Mouse (Mus musculus) intestine, embryonic 14.5 days (tissue): ENCODE measurements around the gene Rrp8. TPM values are rescaled to one million over a fixed set of nuclear protein-coding genes. Genes with fewer than 3 reads are reported as not detected.
A peak's percentile ranks its signal among the peaks of the same experiment; 100 is the strongest.

Source experiments
- ATAC-seq: fragments of 200-750 bp; cut with Nextera tagmentation; replicated peaks from 2 replicates; pipeline ENCODE4 v1.8.0; 2017; ENCODE audit warnings: low read depth, moderate number of reproducible peaks, moderate TSS enrichment, moderate library complexity; ENCODE audit not compliant: low FRiP score, low TSS enrichment
- DNase-seq: peaks from one replicate; pipeline ENCODE4 v3.0.0-alpha.2; 2018; ENCODE audit warnings: low spot score
- H3K27ac ChIP-seq: fragments of 300-500 bp; sonication (generic); 2 replicates; pipeline ENCODE4 v1.5.1; 2014; ENCODE audit warnings: low read depth, mild to moderate bottlenecking, control low read depth
- H3K27me3 ChIP-seq: fragments of 300-500 bp; sonication (generic); replicated peaks from 2 replicates; pipeline ENCODE4 v1.6.1; 2014; ENCODE audit warnings: low read length, control low read depth; ENCODE audit not compliant: control insufficient read depth, insufficient read depth
- H3K36me3 ChIP-seq: fragments of 300-500 bp; sonication (generic); 2 replicates; pipeline ENCODE4 v1.6.1; 2014; ENCODE audit warnings: low read length, control low read depth; ENCODE audit not compliant: control insufficient read depth, insufficient read depth
- H3K4me1 ChIP-seq: fragments of 300-500 bp; sonication (generic); replicated peaks from 2 replicates; pipeline ENCODE4 v1.6.1; 2014; ENCODE audit warnings: low read length, control low read depth, mixed read lengths; ENCODE audit not compliant: control insufficient read depth, insufficient read depth
- H3K4me2 ChIP-seq: fragments of 300-500 bp; sonication (generic); 2 replicates; pipeline ENCODE4 v1.6.1; 2014; ENCODE audit warnings: low read length
- H3K4me3 ChIP-seq: fragments of 300-500 bp; sonication (generic); 2 replicates; pipeline ENCODE4 v1.5.1; 2014; ENCODE audit warnings: low read depth, low read length, control low read depth, mixed read lengths
- H3K9ac ChIP-seq: fragments of 300-500 bp; sonication (generic); 2 replicates; pipeline ENCODE4 v1.6.1; 2014; ENCODE audit warnings: mild to moderate bottlenecking, low read length
- H3K9me3 ChIP-seq: fragments of 300-500 bp; sonication (generic); 2 replicates; pipeline ENCODE4 v1.6.1; 2016; ENCODE audit warnings: low read length, control low read depth; ENCODE audit not compliant: control insufficient read depth
- WGBS: fragments of 180-500 bp; shearing (Covaris S2); extraction: QIAGEN DNeasy Blood & Tissue Kit; methylation state at CpG from one replicate; pipeline ENCODE4 v1.1.7; 2014; 5-methylcytosine and 5-hydroxymethylcytosine counted together
- polyA plus RNA-seq: library from polyadenylated mRNA; unstranded; fragments of >200 nt; fragmentation: Nextera tagmentation; extraction: Ambion mirVana; gene quantifications from 2 replicates; pipeline ENCODE4 v1.2.1, GENCODE M21; 2014

The Rrp8 gene
- polyA plus RNA-seq, 1 experiment from 2014 or later = 41.8 TPM

GRCm38 (mm10) chr7:105703816-105704215 lies 33.4 kb downstream of the Rrp8 start:
- Histone ChIP-seq H3K4me3 (no peak overlapping the region), H3K4me1 (no peaks in the 10 kb centered on the region), H3K27ac (no peak overlapping the region), H3K36me3 (no peaks in the 10 kb centered on the region), H3K27me3 (no peaks in the 10 kb centered on the region), H3K4me2 (no peak overlapping the region), H3K9ac (no peak overlapping the region), H3K9me3 (no peaks in the 10 kb centered on the region)
- DNase-seq (no peak), ATAC-seq (no peak)
- WGBS = 86% methylated on average over 4 of the region's 4 CpGs

- no peak overlapping the region for H3K4me2 ChIP-seq
- no peaks in the 10 kb centered on the region for H3K36me3 ChIP-seq
- H3K9ac ChIP-seq = no peak overlapping the region
- no peak for ATAC-seq
- H3K4me3 ChIP-seq = no peak overlapping the region
- no peaks in the 10 kb centered on the region for H3K9me3 ChIP-seq
- no peak overlapping the region for H3K27ac ChIP-seq
- no peak for DNase-seq
- H3K4me1 ChIP-seq = no peaks in the 10 kb centered on the region
- 86% methylated on average over 16 of the region's 16 CpGs for WGBS
- no peaks in the 10 kb centered on the region for H3K27me3 ChIP-seq
Measured at GRCm38 (mm10) chr7:105703184-105703583, 34.0 kb downstream of the Rrp8 start.

- Histone ChIP-seq H3K27ac (no peak overlapping the region), H3K4me1 (no peaks in the 10 kb centered on the region), H3K9ac (no peak overlapping the region), H3K27me3 (no peaks in the 10 kb centered on the region), H3K36me3 (no peaks in the 10 kb centered on the region), H3K9me3 (no peaks in the 10 kb centered on the region), H3K4me3 (no peak overlapping the region), H3K4me2 (no peak overlapping the region)
- whole genome bisulfite sequencing = 76% methylated on average over 1 of the region's 1 CpGs
- ATAC-seq (no peak), DNase-seq (no peak)
Measured at GRCm38 (mm10) chr7:105690875-105691274, 46.3 kb downstream of the Rrp8 start.

GRCm38 (mm10) chr7:105685541-105686197 lies 51.5 kb downstream of the Rrp8 start:
- 14% methylated on average over 13 of the region's 13 CpGs for WGBS
- Histone ChIP-seq H3K4me1 (no peaks in the 10 kb centered on the region), H3K27me3 (no peaks in the 10 kb centered on the region), H3K9me3 (no peaks in the 10 kb centered on the region), H3K27ac (no peak overlapping the region), H3K4me3 (no peak overlapping the region), H3K9ac (no peak overlapping the region), H3K4me2 (peak overlapping the region; percentile 21), H3K36me3 (no peaks in the 10 kb centered on the region)
- DNase-seq (no peak), ATAC-seq (0 out of 2 replicates have a peak, but pooled peaks have one; percentile 72)

Other genes with a start within 250 kb of the Rrp8 start
- gene Smpd1, start 183.0 kb downstream of the Rrp8 start, polyA plus RNA-seq = 36.1 and 37.5 TPM in 2 replicates
- 45.1 and 46.3 TPM in 2 replicates for gene Apbb1, start 155.7 kb downstream of the Rrp8 start, polyA plus RNA-seq
- gene Hpx, start 137.2 kb downstream of the Rrp8 start, polyA plus RNA-seq = 0.46 and 0.65 TPM in 2 replicates
- gene Trim3, start 103.8 kb downstream of the Rrp8 start, polyA plus RNA-seq = 25.0 and 27.2 TPM in 2 replicates
- gene Timm10b, start 97.3 kb downstream of the Rrp8 start, polyA plus RNA-seq = 213 and 215 TPM in 2 replicates
- 88.4 and 89.7 TPM in 2 replicates for gene Arfip2, start 97.0 kb downstream of the Rrp8 start, polyA plus RNA-seq
- gene Gm45799, start 96.8 kb downstream of the Rrp8 start, polyA plus RNA-seq = 35.5 and 48.9 TPM in 2 replicates
- 1.8 and 2.0 TPM in 2 replicates for gene Dnhd1, start 86.6 kb downstream of the Rrp8 start, polyA plus RNA-seq
- 353 and 396 TPM in 2 replicates for gene Ilk, start 793 bp downstream of the Rrp8 start, polyA plus RNA-seq
- 163 and 185 TPM in 2 replicates for gene Taf10, start 7.0 kb upstream of the Rrp8 start, polyA plus RNA-seq
- 74.1 and 85.8 TPM in 2 replicates for gene Tpp1, start 14.8 kb upstream of the Rrp8 start, polyA plus RNA-seq
- gene Dchs1, start 50.3 kb upstream of the Rrp8 start, polyA plus RNA-seq = 17.5 and 18.7 TPM in 2 replicates
- 379 and 393 TPM in 2 replicates for gene Mrpl17, start 73.7 kb upstream of the Rrp8 start, polyA plus RNA-seq
- gene Gm4070, start 216.6 kb upstream of the Rrp8 start, polyA plus RNA-seq = 0.73 and 0.96 TPM in 2 replicates